Mouse (Mus musculus) embryonic stem cell, embryonic (primary cell): ENCODE results near the gene Ccdc191.

Experiments used
- CTCF ChIA-PET, 4 experiments: fragments of 300-600 bp in 2 of 4; fragments of 350-600 bp in 2 of 4; sonication (Branson Sonifier 250); formaldehyde crosslinking; loops; one replicate each; lab custom pipeline; 2022; ENCODE audit warnings: inconsistent platforms in 2 of 4; lab: Charles Lee
- POLR2A ChIA-PET, 4 experiments: fragments of 300-600 bp in 2 of 4; fragments of 350-600 bp in 2 of 4; sonication (Branson Sonifier 250); formaldehyde crosslinking; loops; one replicate each; lab custom pipeline; 2022; ENCODE audit warnings: antibody characterized with exemption in 4 of 4, inconsistent platforms in 1 of 4; lab: Charles Lee

Gene Ccdc191

DNA sequence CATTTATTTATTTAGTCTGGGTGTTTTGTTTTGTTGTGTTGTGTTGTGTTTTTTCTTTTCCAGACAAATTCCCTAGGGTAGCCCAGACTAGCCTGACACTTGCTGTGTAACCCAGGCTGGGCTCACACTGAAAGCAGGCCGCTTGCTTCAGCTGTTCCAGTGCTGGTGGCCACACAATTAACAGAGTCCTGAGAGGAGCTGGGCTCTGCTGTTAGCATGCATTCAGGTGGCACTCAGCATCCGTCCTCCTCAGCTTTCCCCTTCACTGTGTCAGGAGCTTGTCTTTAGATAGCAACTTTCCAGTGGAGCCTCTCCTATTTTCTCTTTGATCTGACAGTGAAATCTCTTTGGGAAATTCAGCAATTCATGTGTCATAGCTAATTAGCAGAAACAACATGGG is 32.4 kb downstream of the Ccdc191 start:
- POLR2A ChIA-PET: no interaction called here
- CTCF ChIA-PET: no interaction called here

DNA sequence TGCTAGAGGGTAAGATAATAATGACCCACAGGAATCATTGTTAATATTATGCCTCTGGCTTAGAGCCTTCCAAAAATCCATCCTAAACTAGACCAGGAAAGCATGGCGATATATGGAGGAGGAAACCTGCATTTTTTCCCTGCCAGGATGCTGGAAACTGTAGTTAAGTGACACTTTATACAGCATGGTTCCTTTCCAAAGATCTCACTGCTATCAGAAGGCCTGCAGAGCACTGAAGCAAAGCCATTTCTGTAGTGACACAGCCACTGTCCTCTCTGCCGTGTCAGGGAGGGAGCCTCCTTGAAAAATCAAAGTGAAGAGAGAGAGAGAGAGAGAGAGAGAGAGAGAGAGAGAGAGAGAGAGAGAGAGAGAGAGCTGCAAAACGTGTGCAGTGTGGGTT is 33.0 kb downstream of the Ccdc191 start:
- CTCF ChIA-PET: no interaction called here
- POLR2A ChIA-PET: no interaction called here

DNA sequence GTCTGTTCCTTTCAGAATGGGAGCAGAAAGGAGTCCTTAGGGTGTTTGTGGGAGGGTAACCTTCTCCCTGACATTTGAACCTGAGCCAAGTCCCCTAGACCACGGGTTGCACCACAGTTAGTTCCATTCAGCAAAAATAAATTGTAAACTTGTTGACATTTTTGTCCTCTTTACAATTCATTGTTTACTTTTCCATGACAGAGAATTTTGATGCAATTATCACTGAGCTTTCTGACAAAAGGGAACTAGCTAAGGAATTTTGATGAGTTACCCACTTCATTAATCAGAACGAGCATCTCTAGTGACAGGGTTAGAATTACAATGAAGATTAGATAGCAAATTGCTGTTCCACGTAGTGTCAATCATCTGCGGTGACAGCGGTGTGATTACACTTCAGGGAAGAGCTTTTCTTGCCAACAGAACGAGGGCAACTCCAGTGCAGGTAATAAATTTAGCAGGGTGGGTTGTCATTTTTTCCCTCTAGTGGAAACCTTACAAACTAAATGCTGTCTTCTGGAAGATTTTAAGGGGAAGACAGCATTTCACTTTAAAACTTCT is 35.5 kb downstream of the Ccdc191 start:
- POLR2A ChIA-PET: interaction anchor here in 2 of 4 experiments (0.5 to 2.5 kb wide), 7 partner anchors 28 to 1058 kb away, joined by 3 to 13 read pairs (median 3); partner anchors contain the start of gene Ccdc191 (in 2 of the 2)
- CTCF ChIA-PET: no interaction called here

DNA sequence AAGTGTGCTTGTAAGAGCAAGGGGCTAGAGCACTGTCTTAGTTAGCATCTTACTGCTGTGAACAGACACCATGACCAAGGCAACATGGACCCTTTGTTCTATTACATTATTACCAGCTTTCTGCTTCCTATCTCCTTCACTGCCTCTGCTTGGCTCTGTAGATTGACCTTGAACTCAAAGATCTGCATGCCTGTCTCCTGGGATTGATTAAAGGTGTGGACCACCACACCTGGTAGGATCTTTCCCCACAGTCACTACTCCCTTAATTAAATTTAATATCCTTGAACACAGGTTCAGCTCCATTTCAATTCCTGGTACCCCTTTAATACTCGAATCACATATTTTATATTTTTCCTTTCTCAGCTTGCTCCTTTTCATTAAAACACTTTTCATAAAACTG is 36.2 kb downstream of the Ccdc191 start:
- POLR2A ChIA-PET: interaction anchor here in 2 of 4 experiments (0.7 to 2.5 kb wide), 6 partner anchors 18 to 215 kb away, joined by 3 to 13 read pairs (median 4); partner anchors contain the start of genes Atp6v1a (in 1 of the 2), Ccdc191 (in 1 of the 2) and Naa50 (in 1 of the 2)
- CTCF ChIA-PET: no interaction called here

DNA sequence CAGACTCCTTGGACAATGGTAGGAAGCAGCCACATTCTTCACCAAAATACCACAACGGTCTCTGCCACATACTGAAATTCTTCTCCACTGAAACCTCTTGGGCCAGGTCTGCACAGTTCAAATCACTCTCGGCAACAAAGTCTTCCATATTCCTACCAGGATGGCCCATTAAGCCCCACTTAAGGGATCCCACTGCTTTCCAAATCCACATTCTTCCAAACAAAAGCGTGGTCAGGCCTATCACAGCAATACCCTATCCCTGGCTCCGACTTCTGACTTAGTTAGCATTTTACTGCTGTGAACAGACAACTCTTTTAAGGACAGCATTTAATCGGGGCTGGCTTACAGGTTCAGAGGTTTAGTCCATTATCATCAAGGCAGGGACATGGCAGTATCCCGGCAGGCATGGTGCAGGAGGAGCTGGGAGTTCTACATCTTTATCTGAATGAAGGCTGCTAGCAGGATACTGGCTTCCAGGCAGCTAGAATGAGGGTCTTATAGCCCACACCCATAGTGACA is 36.8 kb downstream of the Ccdc191 start, which contains the start of gene Qtrt2:
TSS of gene Qtrt2 (minus strand) at position 469 of the 519 bp plus-strand sequence.
- CTCF ChIA-PET: interaction anchor here in 1 of 4 experiments (1.1 to 1.3 kb wide), 2 partner anchors 18 to 133 kb away, joined by 3 to 4 read pairs; no protein-coding TSS in a partner anchor

DNA sequence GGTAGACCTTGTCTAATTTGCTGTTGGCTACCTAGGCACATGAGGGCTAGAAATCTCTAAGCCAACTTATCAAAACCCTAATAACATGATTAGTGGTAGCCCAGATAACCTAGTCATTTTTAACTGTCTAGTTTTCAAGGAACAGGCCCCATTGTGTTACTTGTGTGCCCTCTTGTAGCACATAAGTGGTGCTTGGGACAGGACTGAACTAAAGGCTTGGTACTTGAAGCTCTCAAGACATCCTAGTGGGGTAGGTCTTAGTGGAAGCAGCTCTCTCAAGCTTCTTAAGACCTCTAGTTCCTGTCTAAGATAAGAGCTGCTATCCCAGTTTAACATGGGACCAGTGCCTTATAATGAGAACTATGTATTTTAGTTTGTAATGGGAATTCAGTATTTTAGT is 41.0 kb downstream of the Ccdc191 start:
- POLR2A ChIA-PET: interaction anchor here in 3 of 4 experiments (0.8 to 1.5 kb wide), 4 partner anchors 12 to 125 kb away, joined by 3 to 14 read pairs (median 4); partner anchors contain the start of gene Ccdc191 (in 1 of the 3)
- CTCF ChIA-PET: interaction anchor here in 3 of 4 experiments (0.5 to 0.8 kb wide), 3 partner anchors 53 to 128 kb away, joined by 3 to 4 read pairs (median 3); no protein-coding TSS in a partner anchor

More for the DNA sequence above, 36.8 kb downstream of the Ccdc191 start, which contains the start of gene Qtrt2:
- POLR2A ChIA-PET: interaction anchor here in 2 of 4 experiments (0.7 to 2.5 kb wide), 11 partner anchors 9 to 214 kb away, joined by 3 to 13 read pairs (median 4); partner anchors contain the start of genes Atp6v1a (in 1 of the 2), Ccdc191 (in 1 of the 2) and Naa50 (in 1 of the 2)

DNA sequence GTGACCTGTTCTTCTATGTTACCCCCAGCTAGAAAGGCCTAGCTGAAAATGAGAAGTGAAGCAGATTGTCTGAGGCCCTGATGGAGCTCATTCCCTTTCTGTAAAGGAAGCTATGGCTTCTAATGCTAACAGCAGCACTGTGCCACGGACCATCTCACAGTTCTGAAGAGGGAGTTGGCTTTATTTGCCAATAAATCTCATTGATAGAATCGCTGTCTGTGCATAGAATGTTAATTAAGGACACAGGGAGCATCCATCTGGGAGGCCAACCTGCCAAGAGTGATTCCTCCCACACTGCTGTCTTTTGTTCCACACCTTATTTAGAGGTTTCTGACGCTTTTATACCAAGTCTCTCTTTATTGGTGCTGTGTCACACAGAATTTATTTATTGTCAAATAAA is 41.9 kb downstream of the Ccdc191 start:
- ChIA-PET POLR2A (interaction anchor here in 3 of 4 experiments (0.6 to 1.1 kb wide), 3 partner anchors 42 to 213 kb away, joined by 3 to 14 read pairs (median 3); partner anchors contain the start of gene Ccdc191 (in 1 of the 3)), CTCF (no interaction called here)

DNA sequence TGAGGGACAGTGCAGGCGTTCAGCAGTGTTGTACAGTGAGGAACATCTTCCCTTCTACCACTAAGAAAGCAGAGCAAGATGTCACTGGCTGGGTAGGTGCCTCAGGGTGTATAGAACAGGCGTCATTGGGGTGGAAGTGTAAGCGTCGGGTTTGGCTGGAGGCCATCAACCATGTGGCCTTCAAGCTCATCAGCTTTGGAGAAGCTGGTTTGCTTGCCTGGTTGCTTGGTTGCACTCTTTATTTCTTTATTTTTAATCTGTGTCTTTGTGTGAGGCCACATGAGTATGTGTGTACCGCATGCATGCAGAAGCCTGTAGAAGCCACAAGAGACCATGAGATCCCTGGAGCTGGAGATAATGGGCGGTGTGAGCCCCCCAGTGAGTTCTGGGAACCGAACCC is 42.7 kb downstream of the Ccdc191 start:
- POLR2A ChIA-PET: interaction anchor here in 1 of 4 experiments (2.3 kb wide), 1 partner anchor 14 kb away, joined by 6 read pairs; no protein-coding TSS in a partner anchor
- CTCF ChIA-PET: no interaction called here

DNA sequence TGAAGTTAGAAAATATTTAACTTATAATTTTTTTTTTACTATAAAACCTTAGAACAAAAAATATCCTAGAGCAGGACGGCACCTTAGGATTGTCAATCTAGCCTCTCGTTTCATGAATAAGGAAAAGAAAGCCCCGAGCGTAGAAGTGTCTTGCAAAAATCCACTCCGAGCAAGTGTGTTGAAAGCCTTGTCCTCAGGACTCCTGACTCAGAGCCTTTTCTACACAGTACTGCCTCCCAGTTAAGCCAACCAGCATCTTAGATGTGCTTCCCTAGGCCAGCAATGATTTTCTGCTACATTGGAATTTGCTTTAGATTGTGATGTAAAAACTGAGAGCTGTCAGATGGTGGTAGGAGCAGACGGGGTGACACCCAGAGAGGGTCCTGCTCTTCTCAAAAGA is 43.4 kb downstream of the Ccdc191 start:
- CTCF ChIA-PET: no interaction called here

DNA sequence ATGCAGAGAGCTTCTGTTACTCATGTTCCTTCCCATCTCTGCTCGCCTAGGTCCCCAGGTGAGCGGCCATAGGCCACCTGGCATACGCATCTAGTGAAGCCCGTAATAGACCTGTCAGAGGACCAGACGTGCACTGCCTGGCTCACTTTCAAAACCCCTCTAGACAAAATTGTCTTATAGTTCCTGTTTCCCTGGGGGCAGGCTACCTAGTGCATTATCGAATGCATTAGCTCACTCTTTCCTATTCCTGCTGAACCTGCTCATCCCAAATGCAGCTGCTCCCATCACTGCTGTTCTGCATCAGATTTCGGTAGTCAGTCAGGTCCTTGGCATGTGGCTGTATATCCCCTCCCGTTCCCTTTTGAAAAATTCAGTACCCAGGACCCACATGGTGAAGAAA is 45.3 kb downstream of the Ccdc191 start:
- POLR2A ChIA-PET: interaction anchor here in 1 of 4 experiments (1.1 to 1.5 kb wide), 3 partner anchors 11 to 45 kb away, joined by 3 read pairs; partner anchors contain the start of gene Ccdc191
- CTCF ChIA-PET: no interaction called here

More for the DNA sequence above, 43.4 kb downstream of the Ccdc191 start:
- POLR2A ChIA-PET: interaction anchor here in 1 of 4 experiments (1.4 to 2.3 kb wide), 2 partner anchors 10 to 13 kb away, joined by 5 to 6 read pairs; no protein-coding TSS in a partner anchor

DNA sequence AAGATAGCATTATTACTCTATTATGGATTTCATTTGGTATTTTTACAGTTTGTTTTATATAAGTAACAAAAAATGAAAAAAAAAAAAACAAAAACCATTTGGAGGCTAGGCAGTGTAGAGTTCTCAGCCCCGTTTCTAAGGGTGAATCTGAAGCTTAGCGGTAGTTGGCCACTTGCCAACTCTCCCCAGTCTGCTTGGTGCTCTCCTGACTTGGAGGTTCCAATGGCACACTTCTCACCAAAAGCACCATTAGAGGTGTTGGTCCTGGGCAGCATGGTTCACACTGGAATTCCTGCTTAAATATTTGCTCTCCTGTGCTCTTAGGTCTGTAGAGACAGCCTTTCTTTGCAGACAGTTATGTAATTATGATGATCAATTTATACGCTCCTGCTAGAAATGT is 45.8 kb downstream of the Ccdc191 start:
- POLR2A ChIA-PET: interaction anchor here in 1 of 4 experiments (1.1 to 1.2 kb wide), 2 partner anchors 11 to 46 kb away, joined by 3 read pairs; partner anchors contain the start of gene Ccdc191
- CTCF ChIA-PET: no interaction called here

DNA sequence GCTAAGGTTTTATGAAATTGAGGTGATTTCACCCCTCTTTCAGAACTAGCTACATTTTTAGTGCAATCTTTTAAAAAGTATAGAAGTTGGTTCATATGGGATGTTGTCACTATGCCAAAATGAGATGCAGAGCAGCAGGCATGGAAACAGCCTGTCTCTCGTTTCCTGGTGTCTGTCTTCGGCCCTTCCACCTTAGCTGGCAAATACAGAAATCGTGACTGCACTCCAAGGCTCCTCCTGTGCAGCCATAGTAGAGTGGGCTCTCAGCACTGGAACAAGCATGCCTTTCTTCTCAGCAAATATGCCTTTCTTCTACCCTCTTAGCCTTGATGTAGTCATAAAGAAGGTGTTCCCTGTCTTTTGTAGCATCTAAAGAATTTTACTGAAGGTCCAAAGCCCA is 46.3 kb downstream of the Ccdc191 start:
- CTCF ChIA-PET: no interaction called here
- POLR2A ChIA-PET: interaction anchor here in 1 of 4 experiments (1.1 to 1.2 kb wide), 2 partner anchors 10 to 46 kb away, joined by 3 read pairs; partner anchors contain the start of gene Ccdc191

DNA sequence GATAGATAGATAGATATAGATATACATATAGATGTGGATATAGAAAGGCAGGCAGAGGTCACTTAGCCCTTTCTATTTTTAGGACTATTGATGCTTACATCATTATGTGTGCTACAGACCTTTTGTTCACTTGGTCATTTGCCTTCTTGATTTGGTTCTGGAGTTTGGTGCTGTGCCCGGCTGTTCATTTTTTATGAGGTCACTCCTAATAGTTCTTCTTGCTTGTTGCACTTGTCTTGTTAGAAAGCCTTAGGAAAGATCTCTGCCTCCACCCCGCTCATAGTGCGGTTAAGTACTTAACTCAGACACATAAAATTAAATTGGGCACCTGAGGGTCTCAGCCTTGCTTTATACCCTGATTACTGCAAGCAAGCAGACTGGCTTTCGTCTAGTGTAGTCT is 51.2 kb downstream of the Ccdc191 start:
- CTCF ChIA-PET: no interaction called here

DNA sequence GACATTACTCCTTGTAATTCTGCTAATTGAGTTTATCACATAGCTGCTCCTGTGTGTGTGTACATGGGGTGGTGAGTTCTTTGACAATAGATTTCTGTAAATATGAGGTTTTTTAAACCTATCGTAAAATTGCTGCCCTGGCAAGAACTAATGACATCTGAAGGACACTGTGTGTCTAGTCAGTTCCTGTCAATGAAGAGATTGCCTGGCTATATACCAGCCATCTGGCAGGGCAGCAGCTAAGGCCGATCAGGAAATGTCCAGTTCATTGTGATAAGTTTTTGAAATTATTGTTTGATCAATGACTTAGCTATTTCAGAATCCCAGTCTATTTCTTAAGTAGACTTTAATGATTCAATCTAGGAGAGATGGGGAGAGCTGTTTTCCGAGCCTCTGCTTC is 55.8 kb downstream of the Ccdc191 start:
- ChIA-PET POLR2A (interaction anchor here in 2 of 4 experiments (0.5 to 1.7 kb wide), 2 partner anchors 9 to 12 kb away, joined by 4 to 6 read pairs; no protein-coding TSS in a partner anchor), CTCF (interaction anchor here in 1 of 4 experiments (2.7 kb wide), 1 partner anchor 37 kb away, joined by 5 read pairs; no protein-coding TSS in a partner anchor)

More for the DNA sequence above, 51.2 kb downstream of the Ccdc191 start:
- POLR2A ChIA-PET: no interaction called here

DNA sequence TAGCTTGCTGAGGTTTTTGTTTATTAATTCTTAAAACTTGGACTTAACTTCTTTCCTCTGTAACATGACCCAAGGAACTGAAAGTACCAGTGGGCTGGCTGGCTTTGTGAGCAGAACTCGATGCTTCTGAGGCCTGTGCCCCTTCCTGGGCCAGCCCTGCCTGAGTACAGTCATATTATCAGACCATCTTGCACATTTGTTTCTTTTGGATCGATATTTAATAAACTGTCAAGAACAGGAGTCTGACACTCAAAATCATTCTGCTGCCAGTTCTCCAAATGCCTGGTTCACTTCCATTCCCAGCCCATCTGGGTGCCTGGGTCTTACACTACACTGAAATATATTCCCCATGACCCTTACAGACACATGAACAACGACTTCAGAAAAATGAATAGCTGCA is 56.3 kb downstream of the Ccdc191 start:
- ChIA-PET CTCF (interaction anchor here in 1 of 4 experiments (2.7 kb wide), 1 partner anchor 37 kb away, joined by 5 read pairs; no protein-coding TSS in a partner anchor), POLR2A (interaction anchor here in 2 of 4 experiments (0.5 to 1.7 kb wide), 3 partner anchors 9 to 13 kb away, joined by 3 to 6 read pairs (median 4); no protein-coding TSS in a partner anchor)

DNA sequence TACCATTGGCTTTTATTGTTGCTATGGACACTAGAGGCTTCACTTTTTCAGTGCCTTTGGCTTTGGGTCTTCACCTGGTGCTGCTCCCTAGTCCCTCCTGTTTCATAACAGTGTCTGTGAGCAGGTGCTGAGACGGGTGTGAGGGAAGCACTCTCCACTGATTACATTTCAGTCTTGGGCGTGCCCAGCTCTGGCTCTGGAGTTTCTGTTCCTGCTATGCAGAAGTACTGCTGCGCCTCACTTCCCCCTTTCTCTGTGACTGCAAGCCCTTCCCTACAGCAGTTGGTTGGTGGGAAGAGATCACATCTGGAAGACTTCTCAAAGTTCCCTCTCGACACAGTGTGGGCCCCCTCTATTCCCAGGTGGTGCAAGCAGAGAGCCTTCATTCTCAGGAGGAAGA is 62.0 kb downstream of the Ccdc191 start:
- CTCF ChIA-PET: no interaction called here
- POLR2A ChIA-PET: no interaction called here

DNA sequence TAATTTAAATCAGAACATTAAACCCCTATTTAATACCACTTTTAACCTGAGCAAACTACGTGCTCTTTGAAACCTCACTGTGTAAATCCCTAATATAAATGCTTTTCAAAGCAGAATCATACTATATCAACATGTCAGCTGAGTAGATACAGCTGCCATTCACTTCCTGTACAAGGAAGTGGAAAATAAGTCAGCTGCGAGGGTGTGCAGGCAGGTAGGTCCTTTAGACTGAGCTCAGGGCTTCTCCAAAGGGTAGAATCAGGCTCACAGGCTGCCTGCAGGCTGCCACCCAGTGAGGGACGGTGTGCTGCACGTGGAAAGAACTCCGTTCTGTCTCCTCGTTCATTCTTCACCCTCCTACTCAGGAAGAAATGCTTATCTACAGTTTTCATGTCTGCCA is 65.3 kb downstream of the Ccdc191 start:
- ChIA-PET POLR2A (interaction anchor here in 1 of 4 experiments (0.7 kb wide), 1 partner anchor 16 kb away, joined by 5 read pairs; no protein-coding TSS in a partner anchor), CTCF (no interaction called here)

DNA sequence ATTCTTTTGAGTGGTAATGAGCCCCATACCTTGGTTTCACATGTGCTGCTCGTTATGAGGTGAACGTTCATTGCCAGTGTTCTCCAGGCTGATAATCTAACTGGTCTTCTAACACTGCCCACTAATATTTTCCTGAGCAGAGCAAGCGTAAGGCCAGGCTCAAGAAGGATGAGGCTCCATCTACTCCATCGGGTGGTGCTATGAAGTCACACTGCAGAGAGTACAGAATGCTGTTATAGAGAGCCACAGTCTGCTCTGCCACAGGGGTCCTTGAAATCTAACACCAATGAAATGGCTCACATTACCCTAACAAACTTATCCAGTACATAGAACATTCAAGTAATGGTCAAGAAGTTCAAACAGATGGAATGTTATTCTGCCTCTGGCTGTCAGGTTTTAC is 68.4 kb downstream of the Ccdc191 start:
- ChIA-PET CTCF (no interaction called here), POLR2A (no interaction called here)

DNA sequence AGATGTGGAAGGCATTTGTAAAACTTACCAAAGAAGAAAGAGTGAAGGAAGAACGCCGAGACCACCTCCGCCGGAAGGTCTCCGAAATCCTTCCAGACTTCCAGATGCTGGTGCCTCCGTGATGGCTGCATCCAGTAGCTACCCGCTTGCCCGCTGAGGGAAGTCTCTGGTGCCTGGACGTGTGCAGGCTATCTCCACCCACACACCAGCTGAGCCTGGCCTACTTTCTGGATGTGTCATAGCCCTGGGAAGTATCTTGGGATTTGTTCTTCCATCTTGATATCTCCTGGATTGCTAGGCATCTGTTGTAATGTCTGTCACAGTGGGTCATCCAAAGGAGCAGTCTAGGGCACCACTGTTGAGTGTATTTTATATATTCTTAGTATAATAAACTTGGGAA is 73.7 kb downstream of the Ccdc191 start:
- ChIA-PET POLR2A (interaction anchor here in 2 of 4 experiments (1.1 to 1.8 kb wide), 3 partner anchors 11 to 74 kb away, joined by 3 to 5 read pairs (median 4); partner anchors contain the start of gene Ccdc191 (in 1 of the 2)), CTCF (no interaction called here)
